Mouse (Mus musculus) retina, postnatal 1 day (tissue): ENCODE data around the gene Isg20l2.

Experiments
- DNase-seq: peaks from one replicate; pipeline ENCODE4 v3.0.0-alpha.2; 2012

Isg20l2 gene

DNA sequence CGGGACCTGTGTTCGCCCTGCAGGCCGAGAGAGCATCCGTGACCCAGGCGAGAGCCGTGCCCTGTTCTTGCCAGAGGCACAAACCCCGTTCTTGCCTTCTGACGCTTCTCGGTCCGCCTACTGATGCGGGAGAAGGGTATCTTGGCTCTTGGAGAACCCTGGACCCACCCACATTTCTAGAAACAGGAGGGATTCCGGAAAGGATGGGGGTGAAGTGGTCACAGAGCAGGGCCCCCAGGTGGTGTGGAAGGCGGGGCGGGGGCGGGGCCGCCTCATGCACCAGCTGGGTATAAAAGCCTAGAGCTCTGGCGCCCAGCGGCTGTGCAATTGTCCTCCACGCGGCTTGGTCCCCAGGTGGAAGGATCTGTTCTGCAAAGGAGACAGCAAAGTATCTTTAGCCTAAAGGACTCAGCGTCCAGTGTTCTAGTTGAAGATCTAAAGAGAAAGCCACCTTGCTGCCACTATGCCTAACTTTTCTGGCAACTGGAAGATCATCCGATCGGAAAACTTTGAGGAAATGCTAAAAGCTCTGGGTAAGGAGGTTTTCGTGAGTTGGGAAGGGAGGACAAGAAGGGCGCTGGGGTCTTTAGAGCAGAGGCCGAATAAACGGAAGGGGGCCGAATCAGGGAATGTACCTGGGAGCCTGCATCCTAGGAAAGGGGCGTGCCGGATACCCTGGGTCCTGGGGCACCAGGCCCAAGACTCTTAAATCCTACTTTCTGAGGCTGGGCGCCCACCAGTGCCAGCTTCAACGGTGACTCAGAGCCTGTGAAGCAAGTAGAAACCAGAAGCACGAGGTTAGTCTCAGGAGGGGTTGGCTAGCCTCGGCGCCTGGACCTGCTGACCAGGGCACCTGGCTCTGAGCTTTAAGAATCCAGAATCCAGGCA, 18.5 kb downstream of the Isg20l2 start, which contains the start of gene Crabp2:
TSS of gene Crabp2 (plus strand) at position 289 of the 888 bp plus-strand sequence.
- DNase-seq: peak; percentile 63

DNA sequence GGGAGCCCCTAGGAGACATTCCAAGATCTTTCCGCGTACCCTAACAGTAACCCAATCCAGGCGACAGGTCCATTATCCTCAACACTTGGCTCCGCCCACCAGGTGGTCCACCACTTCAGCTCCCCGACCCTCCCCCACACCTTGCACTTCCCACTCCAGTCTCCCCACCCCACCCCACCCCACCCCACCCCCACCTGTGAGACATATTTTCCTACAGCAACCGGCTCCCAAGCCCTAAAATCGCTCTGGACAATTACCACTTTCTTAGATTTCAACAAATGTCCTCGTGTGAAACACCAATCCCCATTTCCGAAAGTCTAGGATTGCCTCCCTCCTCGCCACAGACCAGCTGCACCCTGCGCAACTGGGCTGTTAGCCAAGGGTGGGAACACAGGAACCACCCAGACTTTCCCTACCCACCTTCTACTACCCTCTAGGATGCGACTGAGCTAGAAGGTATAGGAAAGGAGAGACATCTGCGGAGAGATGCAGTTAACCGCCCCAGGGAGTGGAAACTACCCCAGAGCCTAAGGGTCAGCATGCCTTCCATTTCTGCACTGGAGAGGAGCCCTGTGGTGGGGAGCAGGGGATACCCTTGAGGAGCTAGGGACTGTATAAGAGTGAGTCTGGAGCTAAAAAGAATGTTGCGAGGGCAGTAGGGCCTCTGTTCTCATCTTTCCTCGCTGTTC, 19.3 kb downstream of the Isg20l2 start:
- peak; percentile 30 for DNase-seq

DNA sequence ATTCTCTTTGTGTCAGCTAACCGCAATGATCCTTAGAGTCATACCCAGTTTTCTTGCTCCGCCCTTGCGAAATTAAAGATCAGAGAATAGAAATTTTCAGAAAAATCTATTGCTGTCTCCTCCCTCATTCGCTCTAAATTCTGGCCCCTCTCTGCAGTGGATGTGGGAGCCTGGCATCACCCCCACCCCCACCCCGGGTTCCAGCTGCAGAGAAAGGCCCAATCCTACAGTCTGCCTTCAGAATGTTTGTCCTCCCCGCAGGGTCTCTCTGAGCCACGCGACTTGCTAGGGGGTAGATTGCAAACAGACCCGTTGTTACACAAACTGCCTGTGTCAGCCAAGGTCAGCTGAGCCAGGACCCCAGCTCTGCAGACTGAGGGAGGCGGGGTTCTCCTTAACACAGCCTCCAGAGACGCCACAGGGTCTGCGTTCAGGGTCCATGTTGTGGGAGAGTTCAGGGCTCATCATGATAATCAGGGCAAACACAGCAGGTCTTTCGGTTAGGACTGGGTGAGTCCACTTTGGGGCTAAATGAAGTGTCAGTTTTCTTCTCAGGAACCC, 19.9 kb downstream of the Isg20l2 start:
- DNase-seq: peak; percentile 54

GRCm38 (mm10) chr3:87951946-87952345, 21.8 kb downstream of the Isg20l2 start:
- no peak for DNase-seq

GRCm38 (mm10) chr3:87952440-87952839, 22.3 kb downstream of the Isg20l2 start:
- DNase-seq: peak; percentile 75

DNA sequence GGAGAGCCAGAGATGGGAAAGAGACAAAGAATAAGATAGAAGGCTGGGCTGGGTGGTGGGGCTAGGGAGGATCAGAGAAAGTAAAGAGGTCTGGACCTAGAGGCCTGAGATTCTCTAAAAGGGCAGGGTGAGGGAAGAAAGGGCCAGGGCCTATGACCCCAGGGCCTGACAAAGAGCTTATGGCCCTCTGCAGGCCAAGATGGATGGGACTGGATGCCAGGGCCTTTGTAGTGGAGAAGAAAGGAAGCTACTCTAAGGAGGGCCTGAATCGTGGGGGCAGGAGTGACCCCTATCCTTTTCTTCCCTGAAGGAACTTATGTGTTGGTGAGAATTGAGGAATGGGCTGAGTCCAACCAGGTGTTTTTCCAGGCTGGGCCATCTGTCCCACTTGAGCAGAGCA, 27.9 kb downstream of the Isg20l2 start:
- no peak for DNase-seq

DNA sequence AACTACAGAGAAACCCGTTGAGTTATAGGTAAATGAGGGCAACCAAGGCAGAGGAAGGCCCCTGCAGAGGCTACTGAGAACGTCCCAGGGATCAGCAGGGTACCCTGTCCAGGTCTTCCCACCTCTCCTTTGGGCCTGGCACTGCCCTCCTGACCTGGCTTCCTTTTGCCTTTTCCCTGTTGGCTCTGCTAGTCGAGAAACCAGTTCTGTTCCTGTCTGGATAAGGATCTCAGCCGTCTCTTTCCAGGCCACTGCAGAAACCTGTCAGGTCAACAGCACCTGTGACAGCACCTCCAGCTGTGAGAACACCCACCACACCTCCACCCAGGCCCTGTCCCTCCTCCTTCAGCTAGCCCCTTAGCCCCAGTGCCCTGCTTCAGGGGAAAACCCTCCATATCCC, 28.4 kb downstream of the Isg20l2 start:
- no peak for DNase-seq

DNA sequence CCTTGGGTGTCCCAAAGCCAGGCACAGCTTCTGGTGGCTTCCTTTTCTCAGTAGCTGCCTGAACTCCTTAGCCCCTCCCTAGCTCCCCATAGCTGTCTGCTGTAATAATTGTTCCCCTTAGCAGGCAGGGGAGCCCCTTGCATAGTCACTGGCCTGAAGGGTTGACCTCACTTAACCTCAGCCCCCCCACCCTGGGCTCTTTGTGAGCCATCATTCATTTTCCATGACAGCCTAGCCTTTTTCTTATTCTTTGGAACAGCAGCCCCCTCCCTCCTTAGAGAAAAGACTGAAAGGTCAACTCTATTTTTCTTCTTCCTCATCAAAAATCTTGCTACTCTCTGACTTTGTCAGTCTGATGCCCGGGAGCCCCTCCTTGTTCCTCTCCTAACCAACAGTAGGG, 28.9 kb downstream of the Isg20l2 start:
- no peak for DNase-seq

GRCm38 (mm10) chr3:87959371-87959770, 29.3 kb downstream of the Isg20l2 start:
- no peak for DNase-seq

GRCm38 (mm10) chr3:87960191-87960585, 30.1 kb downstream of the Isg20l2 start:
- no peak for DNase-seq

DNA sequence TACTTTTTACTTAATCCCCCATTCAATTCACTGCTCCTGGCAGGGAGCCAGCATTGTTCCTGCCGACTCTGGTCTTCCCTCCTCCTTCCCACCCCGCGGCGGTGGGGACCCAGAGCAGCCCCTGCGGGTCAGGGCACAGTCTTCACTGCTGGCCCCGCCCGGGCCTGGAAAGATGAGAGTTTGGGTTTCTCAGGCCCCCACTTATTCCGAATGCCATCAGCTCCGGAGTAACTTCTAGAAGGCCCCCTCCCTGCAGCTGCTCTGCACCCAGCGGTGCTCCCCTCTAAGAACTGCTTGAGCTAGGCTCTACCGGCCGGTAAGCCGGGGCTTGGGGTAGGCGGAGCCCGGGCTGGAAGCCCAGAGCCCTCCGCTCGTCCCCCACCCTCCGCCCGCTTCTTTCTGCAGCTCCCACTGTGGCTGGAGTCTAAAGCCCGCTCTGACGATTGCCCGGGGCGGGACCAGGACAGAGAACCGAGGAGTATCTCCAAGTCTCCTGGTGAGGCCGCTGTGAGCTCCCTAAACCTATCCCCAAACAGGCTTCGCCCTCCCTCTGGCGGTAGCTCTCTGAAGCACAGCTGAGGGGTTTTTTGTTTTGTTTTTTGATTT, 30.6 kb downstream of the Isg20l2 start:
- DNase-seq: peak; percentile 99

DNA sequence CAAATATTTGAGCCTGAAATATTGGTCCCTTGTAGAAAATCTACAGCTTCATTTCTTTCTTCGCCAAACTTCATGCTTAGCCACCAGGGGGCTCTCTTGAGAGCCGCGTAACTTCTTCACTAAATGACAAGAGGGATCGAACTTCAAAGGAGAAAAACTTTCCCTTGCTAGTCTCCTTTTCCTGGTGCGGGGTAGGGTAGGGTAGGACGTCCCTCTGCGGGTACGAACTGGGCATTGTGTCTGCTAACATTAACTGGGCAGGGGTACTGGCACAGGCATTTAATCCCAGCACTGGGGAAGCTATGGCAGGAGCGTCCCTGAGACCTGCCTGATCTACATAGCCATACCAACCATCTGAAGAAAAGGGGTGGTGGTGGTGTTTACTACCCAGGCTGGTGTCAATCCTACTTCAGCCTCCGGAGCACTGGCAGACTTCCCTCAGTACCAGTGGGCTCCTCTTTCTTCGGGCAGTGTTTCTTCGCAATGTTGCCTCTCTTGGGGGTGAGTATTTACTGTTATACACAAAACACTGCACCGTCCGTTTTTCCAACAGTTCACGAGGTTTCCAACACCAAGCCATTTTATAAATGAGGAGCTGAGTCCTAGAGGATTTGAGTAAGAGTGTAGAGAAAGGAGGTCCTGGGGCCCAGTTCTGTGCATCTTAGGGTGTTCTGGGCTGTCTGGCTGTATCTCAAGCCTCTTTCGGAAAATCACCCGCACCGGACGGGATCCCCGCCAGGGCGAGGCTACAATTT, 40.2 kb downstream of the Isg20l2 start:
- DNase-seq: peak; percentile 82

- peak; percentile 92 for DNase-seq
Observed at GRCm38 (mm10) chr3:87970939-87971488, 40.9 kb downstream of the Isg20l2 start, which contains the start of gene Nes. Gene Nes, plus strand, starts transcription at chr3:87971078.

- peak; percentile 59 for DNase-seq
Observed at GRCm38 (mm10) chr3:87971489-87972202, 41.5 kb downstream of the Isg20l2 start.

DNA sequence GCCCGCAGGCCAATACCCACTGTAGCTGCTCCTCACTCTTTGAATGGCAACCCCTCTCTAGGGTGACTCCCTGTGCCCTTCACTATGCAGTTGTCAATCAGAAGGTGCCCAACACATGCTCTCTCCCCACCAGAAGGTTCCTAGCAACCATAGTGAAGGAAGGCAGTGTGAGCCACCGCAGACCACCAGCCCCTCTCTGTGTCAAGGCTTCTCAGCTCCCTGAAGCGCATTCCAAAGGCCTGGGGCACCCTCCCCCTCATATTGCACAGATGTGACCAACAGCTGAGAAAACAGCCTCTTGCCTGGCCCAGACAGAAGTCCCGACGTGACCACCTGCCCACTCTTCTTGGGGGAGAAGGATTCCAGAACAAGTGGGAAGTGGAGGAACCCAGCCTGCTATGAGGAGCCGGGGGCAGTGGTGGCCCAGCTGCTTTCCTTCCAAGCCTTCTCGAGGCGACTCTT, 42.1 kb downstream of the Isg20l2 start:
- no peak for DNase-seq

GRCm38 (mm10) chr3:87972776-87973175, 42.7 kb downstream of the Isg20l2 start:
- DNase-seq: no peak

- DNase-seq: no peak
Observed at GRCm38 (mm10) chr3:87973593-87974380, 43.7 kb downstream of the Isg20l2 start.

GRCm38 (mm10) chr3:87974381-87974987, 44.4 kb downstream of the Isg20l2 start:
- peak; percentile 85 for DNase-seq

DNA sequence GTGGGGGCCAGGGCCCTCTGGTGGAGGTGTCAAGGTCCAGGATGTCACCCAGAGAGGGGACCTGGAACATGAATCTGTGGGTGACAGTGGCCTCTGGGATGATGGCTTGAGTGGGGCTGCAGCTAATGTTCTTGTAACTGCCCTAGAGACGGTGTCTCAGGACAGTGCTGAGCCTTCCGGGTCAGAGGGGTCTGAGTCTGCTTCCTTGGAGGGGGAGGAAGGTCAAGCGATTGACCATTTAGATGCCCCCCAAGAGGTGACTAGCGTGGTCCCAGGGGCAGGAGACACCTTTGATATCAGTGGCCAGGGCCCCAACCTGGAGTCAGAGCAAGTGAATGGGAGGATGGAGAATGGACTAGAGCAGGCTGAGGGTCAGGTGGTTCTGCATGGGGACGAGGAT, 49.4 kb downstream of the Isg20l2 start:
- DNase-seq: no peak

- no peak for DNase-seq
Observed at GRCm38 (mm10) chr3:87980085-87980484, 50.0 kb downstream of the Isg20l2 start.
